Mouse (Mus musculus): ENCODE measurements around the gene Cped1. TPM values are rescaled to one million over a fixed set of nuclear protein-coding genes. Genes with fewer than 3 reads are reported as not detected.

The Cped1 gene
- polyA plus RNA-seq, 1 experiment from 2014 or later: 4.9 TPM

- ATAC-seq (ENCODE audit: low FRiP score, low TSS enrichment) (no peak), DNase-seq (peak; percentile 36)
- Histone ChIP-seq H3K9ac (replicated peaks; ENCODE audit: low read length) (no peak overlapping the region), H3K36me3 (ENCODE audit: control insufficient read depth, insufficient read depth, low read length) (no peaks in the 10 kb centered on the region), H3K27ac (replicated peaks; ENCODE audit: low read depth, low read length) (no peak overlapping the region), H3K4me2 (ENCODE audit: low read length) (peak overlapping the region; percentile 44), H3K4me1 (ENCODE audit: control insufficient read depth, insufficient read depth, low read length) (peaks cover 7% of the 10 kb centered on the region; the same call in 1 of the 2 replicates), H3K27me3 (ENCODE audit: control insufficient read depth, insufficient read depth, low read length) (no peaks in the 10 kb centered on the region), H3K9me3 (ENCODE audit: control insufficient read depth, low read length) (no peaks in the 10 kb centered on the region), H3K4me3 (replicated peaks; ENCODE audit: low read depth, low read length) (no peak overlapping the region)
- 25% methylated on average over 4 of the region's 4 CpGs for WGBS
These were observed 40.6 kb downstream of the Cped1 start for GRCm38 (mm10) chr6:22026358-22026673.

DNA sequence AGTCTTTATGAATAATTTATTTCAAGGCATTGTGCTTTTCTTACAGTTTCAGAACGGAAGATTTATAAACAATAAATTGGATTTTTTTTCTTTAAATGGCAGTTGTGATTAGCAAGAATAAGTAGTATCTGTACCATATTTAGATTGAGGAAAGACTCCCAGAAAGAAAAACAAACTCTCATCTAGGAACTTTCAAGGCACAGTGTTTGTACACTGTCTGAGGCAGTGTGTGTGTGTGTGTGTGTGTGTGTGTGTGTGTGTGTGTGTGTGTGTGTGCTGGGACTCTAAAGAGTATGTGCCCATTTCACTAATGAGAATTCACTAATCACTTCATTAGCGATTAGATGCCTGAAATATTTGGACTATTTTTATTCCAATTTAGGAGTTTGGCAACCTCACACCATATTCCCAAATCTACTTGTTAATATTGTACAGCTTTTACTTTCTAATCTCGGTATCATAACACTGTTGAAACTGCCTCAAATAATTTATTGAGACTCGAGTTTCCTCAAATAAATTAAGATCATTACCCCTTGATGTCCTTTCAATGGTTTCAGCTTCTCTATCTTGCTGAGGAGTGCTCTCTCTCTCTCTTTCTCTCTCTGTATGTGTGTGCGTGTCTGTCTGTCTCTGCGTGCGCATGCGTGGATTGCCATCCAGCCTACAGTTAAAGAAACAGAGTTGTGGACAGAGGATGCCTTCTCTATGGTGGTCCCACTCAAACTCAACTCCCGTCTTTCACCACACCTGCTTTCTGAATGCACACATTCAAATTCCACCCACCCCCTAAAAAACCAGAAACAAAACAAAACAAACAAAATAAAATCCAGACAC lies 41.3 kb downstream of the Cped1 start:
- DNase-seq (no peak), ATAC-seq (ENCODE audit: low FRiP score, low TSS enrichment) (no peak)
- no peak overlapping the region for H3K9ac ChIP-seq (replicated peaks; ENCODE audit: low read length)
- no peak overlapping the region for H3K27ac ChIP-seq (replicated peaks; ENCODE audit: low read depth, low read length)
- no peaks in the 10 kb centered on the region for H3K9me3 ChIP-seq (ENCODE audit: control insufficient read depth, low read length)
- peaks cover 7% of the 10 kb centered on the region; the same call in 1 of the 2 replicates for H3K4me1 ChIP-seq (ENCODE audit: control insufficient read depth, insufficient read depth, low read length)
- H3K36me3 ChIP-seq (ENCODE audit: control insufficient read depth, insufficient read depth, low read length): no peaks in the 10 kb centered on the region
- no peak overlapping the region for H3K4me3 ChIP-seq (replicated peaks; ENCODE audit: low read depth, low read length)
- H3K4me2 ChIP-seq (ENCODE audit: low read length): no peak overlapping the region
- WGBS: 78% methylated on average over 9 of the region's 9 CpGs
- H3K27me3 ChIP-seq (ENCODE audit: control insufficient read depth, insufficient read depth, low read length): no peaks in the 10 kb centered on the region

GRCm38 (mm10) chr6:22027854-22028253 lies 42.1 kb downstream of the Cped1 start:
- peaks cover 7% of the 10 kb centered on the region; the same call in 1 of the 2 replicates for H3K4me1 ChIP-seq (ENCODE audit: control insufficient read depth, insufficient read depth, low read length)
- DNase-seq (no peak), ATAC-seq (ENCODE audit: low FRiP score, low TSS enrichment) (no peak)
- no peak overlapping the region for H3K4me2 ChIP-seq (ENCODE audit: low read length)
- WGBS: 85% methylated on average over 2 of the region's 2 CpGs
- no peak overlapping the region for H3K9ac ChIP-seq (replicated peaks; ENCODE audit: low read length)
- no peaks in the 10 kb centered on the region for H3K27me3 ChIP-seq (ENCODE audit: control insufficient read depth, insufficient read depth, low read length)
- H3K36me3 ChIP-seq (ENCODE audit: control insufficient read depth, insufficient read depth, low read length): no peaks in the 10 kb centered on the region
- no peaks in the 10 kb centered on the region for H3K9me3 ChIP-seq (ENCODE audit: control insufficient read depth, low read length)
- no peak overlapping the region for H3K27ac ChIP-seq (replicated peaks; ENCODE audit: low read depth, low read length)
- no peak overlapping the region for H3K4me3 ChIP-seq (replicated peaks; ENCODE audit: low read depth, low read length)

- DNase-seq: no peak
- 91% methylated on average over 7 of the region's 7 CpGs for WGBS
These were observed 44.7 kb downstream of the Cped1 start for GRCm38 (mm10) chr6:22030381-22030780.

GRCm38 (mm10) chr6:22033188-22033587 lies 47.5 kb downstream of the Cped1 start:
- Histone ChIP-seq H3K9me3 (ENCODE audit: control insufficient read depth, low read length) (no peaks in the 10 kb centered on the region), H3K27ac (replicated peaks; ENCODE audit: low read depth, low read length) (no peak overlapping the region), H3K9ac (replicated peaks; ENCODE audit: low read length) (no peak overlapping the region), H3K27me3 (ENCODE audit: control insufficient read depth, insufficient read depth, low read length) (no peaks in the 10 kb centered on the region), H3K4me3 (replicated peaks; ENCODE audit: low read depth, low read length) (no peak overlapping the region), H3K4me2 (ENCODE audit: low read length) (no peak overlapping the region), H3K36me3 (ENCODE audit: control insufficient read depth, insufficient read depth, low read length) (no peaks in the 10 kb centered on the region), H3K4me1 (ENCODE audit: control insufficient read depth, insufficient read depth, low read length) (peaks cover 7% of the 10 kb centered on the region; the same call in 1 of the 2 replicates)
- ATAC-seq (ENCODE audit: low FRiP score, low TSS enrichment): no peak
- DNase-seq: no peak
- whole genome bisulfite sequencing: 91% methylated on average over 4 of the region's 4 CpGs

More at GRCm38 (mm10) chr6:22030381-22030780, 44.7 kb downstream of the Cped1 start:
- no peaks in the 10 kb centered on the region for H3K9me3 ChIP-seq (ENCODE audit: control insufficient read depth, low read length)
- H3K9ac ChIP-seq (replicated peaks; ENCODE audit: low read length): no peak overlapping the region
- no peak overlapping the region for H3K4me3 ChIP-seq (replicated peaks; ENCODE audit: low read depth, low read length)
- peaks cover 7% of the 10 kb centered on the region; the same call in 1 of the 2 replicates for H3K4me1 ChIP-seq (ENCODE audit: control insufficient read depth, insufficient read depth, low read length)
- no peaks in the 10 kb centered on the region for H3K36me3 ChIP-seq (ENCODE audit: control insufficient read depth, insufficient read depth, low read length)
- H3K27me3 ChIP-seq (ENCODE audit: control insufficient read depth, insufficient read depth, low read length): no peaks in the 10 kb centered on the region
- ATAC-seq (ENCODE audit: low FRiP score, low TSS enrichment): no peak
- H3K4me2 ChIP-seq (ENCODE audit: low read length): no peak overlapping the region
- no peak overlapping the region for H3K27ac ChIP-seq (replicated peaks; ENCODE audit: low read depth, low read length)

GRCm38 (mm10) chr6:22035408-22035807 lies 49.7 kb downstream of the Cped1 start:
- H3K4me1 ChIP-seq (ENCODE audit: control insufficient read depth, insufficient read depth, low read length): peaks cover 7% of the 10 kb centered on the region; the same call in 1 of the 2 replicates
- no peak overlapping the region for H3K9ac ChIP-seq (replicated peaks; ENCODE audit: low read length)
- no peak overlapping the region for H3K4me3 ChIP-seq (replicated peaks; ENCODE audit: low read depth, low read length)
- no peaks in the 10 kb centered on the region for H3K27me3 ChIP-seq (ENCODE audit: control insufficient read depth, insufficient read depth, low read length)
- no peak overlapping the region for H3K4me2 ChIP-seq (ENCODE audit: low read length)
- H3K9me3 ChIP-seq (ENCODE audit: control insufficient read depth, low read length): no peaks in the 10 kb centered on the region
- 83% methylated on average over 6 of the region's 6 CpGs for WGBS
- DNase-seq (no peak), ATAC-seq (ENCODE audit: low FRiP score, low TSS enrichment) (no peak)
- no peak overlapping the region for H3K27ac ChIP-seq (replicated peaks; ENCODE audit: low read depth, low read length)
- no peaks in the 10 kb centered on the region for H3K36me3 ChIP-seq (ENCODE audit: control insufficient read depth, insufficient read depth, low read length)

- no peak overlapping the region for H3K4me3 ChIP-seq (replicated peaks; ENCODE audit: low read depth, low read length)
- no peaks in the 10 kb centered on the region for H3K27me3 ChIP-seq (ENCODE audit: control insufficient read depth, insufficient read depth, low read length)
- no peaks in the 10 kb centered on the region for H3K9me3 ChIP-seq (ENCODE audit: control insufficient read depth, low read length)
- WGBS: 81% methylated on average over 3 of the region's 3 CpGs
- H3K4me1 ChIP-seq (ENCODE audit: control insufficient read depth, insufficient read depth, low read length): peaks cover 7% of the 10 kb centered on the region; the same call in 1 of the 2 replicates
- H3K27ac ChIP-seq (replicated peaks; ENCODE audit: low read depth, low read length): no peak overlapping the region
- no peaks in the 10 kb centered on the region for H3K36me3 ChIP-seq (ENCODE audit: control insufficient read depth, insufficient read depth, low read length)
- DNase-seq (no peak), ATAC-seq (ENCODE audit: low FRiP score, low TSS enrichment) (no peak)
- no peak overlapping the region for H3K9ac ChIP-seq (replicated peaks; ENCODE audit: low read length)
- H3K4me2 ChIP-seq (ENCODE audit: low read length): no peak overlapping the region
These were observed 50.2 kb downstream of the Cped1 start for GRCm38 (mm10) chr6:22035895-22036294.

DNA sequence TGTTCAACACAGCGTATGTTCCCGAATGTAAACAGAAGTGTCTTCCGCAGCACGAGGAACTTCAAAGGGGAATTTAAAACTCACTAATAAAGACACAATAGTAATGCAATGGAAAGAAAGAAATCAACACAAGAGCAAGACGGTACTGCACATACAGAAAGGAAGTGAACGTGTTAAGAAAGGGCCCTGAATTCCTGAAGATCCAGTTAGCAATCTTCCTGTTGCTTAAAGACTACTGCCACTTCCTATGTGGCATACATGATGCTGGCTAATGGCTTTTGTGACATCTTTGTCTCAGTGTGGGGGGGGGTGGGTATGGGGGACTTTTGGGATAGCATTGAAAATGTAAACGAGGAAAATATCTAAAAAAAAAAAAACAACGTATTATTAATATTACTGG lies 50.7 kb downstream of the Cped1 start:
- H3K9ac ChIP-seq (replicated peaks; ENCODE audit: low read length): no peak overlapping the region
- no peak overlapping the region for H3K4me3 ChIP-seq (replicated peaks; ENCODE audit: low read depth, low read length)
- peaks cover 7% of the 10 kb centered on the region; the same call in 1 of the 2 replicates for H3K4me1 ChIP-seq (ENCODE audit: control insufficient read depth, insufficient read depth, low read length)
- 81% methylated on average over 8 of the region's 8 CpGs for WGBS
- H3K36me3 ChIP-seq (ENCODE audit: control insufficient read depth, insufficient read depth, low read length): no peaks in the 10 kb centered on the region
- DNase-seq (no peak), ATAC-seq (ENCODE audit: low FRiP score, low TSS enrichment) (no peak)
- no peak overlapping the region for H3K4me2 ChIP-seq (ENCODE audit: low read length)
- H3K9me3 ChIP-seq (ENCODE audit: control insufficient read depth, low read length): no peaks in the 10 kb centered on the region
- no peak overlapping the region for H3K27ac ChIP-seq (replicated peaks; ENCODE audit: low read depth, low read length)
- no peaks in the 10 kb centered on the region for H3K27me3 ChIP-seq (ENCODE audit: control insufficient read depth, insufficient read depth, low read length)

GRCm38 (mm10) chr6:22036911-22037310 lies 51.2 kb downstream of the Cped1 start:
- H3K4me2 ChIP-seq (ENCODE audit: low read length): no peak overlapping the region
- peaks cover 7% of the 10 kb centered on the region; the same call in 1 of the 2 replicates for H3K4me1 ChIP-seq (ENCODE audit: control insufficient read depth, insufficient read depth, low read length)
- ATAC-seq (ENCODE audit: low FRiP score, low TSS enrichment) (no peak), DNase-seq (no peak)
- H3K27me3 ChIP-seq (ENCODE audit: control insufficient read depth, insufficient read depth, low read length): no peaks in the 10 kb centered on the region
- no peak overlapping the region for H3K4me3 ChIP-seq (replicated peaks; ENCODE audit: low read depth, low read length)
- no peaks in the 10 kb centered on the region for H3K9me3 ChIP-seq (ENCODE audit: control insufficient read depth, low read length)
- no peak overlapping the region for H3K27ac ChIP-seq (replicated peaks; ENCODE audit: low read depth, low read length)
- 61% methylated on average over 1 of the region's 1 CpGs for WGBS
- no peaks in the 10 kb centered on the region for H3K36me3 ChIP-seq (ENCODE audit: control insufficient read depth, insufficient read depth, low read length)
- no peak overlapping the region for H3K9ac ChIP-seq (replicated peaks; ENCODE audit: low read length)
